Mouse (Mus musculus) liver, adult 2 months (tissue): ENCODE results near the gene Cyfip1.

ENCODE experiments used
- CTCF ChIP-seq: fragments of 200-500 bp; IDR thresholded peaks from 2 replicates; pipeline ENCODE4 v1.5.1; 2011; ENCODE audit warnings: low read depth, low read length, control low read depth
- POLR2A ChIP-seq: fragments of 200-500 bp; IDR thresholded peaks from 2 replicates; pipeline ENCODE4 v1.6.1; 2011; ENCODE audit warnings: low read length, control low read depth; ENCODE audit not compliant: insufficient read depth; ENCODE audit errors: extremely low read depth

DNA sequence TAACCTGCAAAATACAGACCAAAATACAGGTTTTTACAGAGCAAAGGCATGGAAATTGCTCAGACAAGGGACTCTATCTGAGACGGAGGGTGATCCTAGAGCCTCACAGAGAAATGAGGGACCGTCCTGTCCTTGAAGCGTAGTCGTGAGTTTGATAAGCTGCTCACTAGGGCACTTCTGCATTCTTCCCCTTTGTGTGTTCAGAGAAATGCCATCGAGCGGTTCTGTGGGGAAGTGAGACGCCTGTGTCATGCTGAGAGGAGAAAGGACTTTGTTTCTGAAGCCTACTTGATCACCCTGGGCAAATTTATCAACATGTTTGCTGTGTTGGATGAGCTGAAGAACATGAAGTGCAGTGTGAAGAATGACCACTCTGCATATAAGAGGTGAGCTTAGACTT, 33.2 kb downstream of the Cyfip1 start:
- TF ChIP-seq CTCF = no peak
- TF ChIP-seq POLR2A = no peak
